Mouse (Mus musculus): ENCODE measurements around the gene Gm572. TPM values are rescaled to one million over a fixed set of nuclear protein-coding genes. Genes with fewer than 3 reads are reported as not detected.
A peak's percentile ranks its signal among the peaks of the same experiment; 100 is the strongest.

Gm572 gene
- polyA plus RNA-seq, 1 experiment from 2014 or later, result not detected

DNA sequence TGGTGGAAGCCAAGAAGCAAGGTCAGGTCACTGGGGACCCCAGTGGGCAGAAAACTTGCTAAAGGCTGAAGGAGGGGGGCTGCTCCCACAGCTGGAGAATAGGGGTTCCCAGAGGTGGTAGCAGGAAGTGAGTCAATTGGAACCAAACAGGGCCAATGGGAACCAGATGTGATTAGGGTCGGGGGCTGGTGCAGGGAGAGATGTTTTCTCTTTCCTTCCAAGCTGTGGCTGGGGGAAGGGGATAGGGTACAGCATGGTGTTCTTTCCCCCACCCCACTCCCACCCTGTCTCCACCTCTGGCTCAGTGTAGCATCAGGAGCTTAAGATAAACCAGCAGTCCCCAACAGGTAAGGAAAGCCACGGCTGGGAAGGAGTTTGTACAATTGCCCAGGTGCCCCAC lies 45.0 kb downstream of the Gm572 start:
- ATAC-seq (ENCODE audit: low FRiP score) (no peak), DNase-seq (ENCODE audit: low spot score) (no peak)
- H3K27ac ChIP-seq, result no peak overlapping the region
- H3K9me3 ChIP-seq (ENCODE audit: control insufficient read depth, low read length), result no peaks in the 10 kb centered on the region
- no peaks in the 10 kb centered on the region for H3K4me1 ChIP-seq (replicated peaks; ENCODE audit: control insufficient read depth, insufficient read depth, low read length)
- no peak overlapping the region for H3K4me3 ChIP-seq (replicated peaks; ENCODE audit: low read length)
- no peak overlapping the region for H3K9ac ChIP-seq
- H3K27me3 ChIP-seq (ENCODE audit: control insufficient read depth, insufficient read depth, low read length), result no peaks in the 10 kb centered on the region
- H3K4me2 ChIP-seq (replicated peaks), result no peak overlapping the region
- 62% methylated on average over 2 of the region's 2 CpGs for WGBS
- H3K36me3 ChIP-seq (replicated peaks; ENCODE audit: control insufficient read depth, insufficient read depth), result no peaks in the 10 kb centered on the region

- no peak overlapping the region for H3K4me2 ChIP-seq (replicated peaks)
- WGBS, result 77% methylated on average over 4 of the region's 4 CpGs
- ATAC-seq (ENCODE audit: low FRiP score) (no peak), DNase-seq (ENCODE audit: low spot score) (no peak)
- H3K9ac ChIP-seq, result no peak overlapping the region
- no peak overlapping the region for H3K4me3 ChIP-seq (replicated peaks; ENCODE audit: low read length)
- no peaks in the 10 kb centered on the region for H3K4me1 ChIP-seq (replicated peaks; ENCODE audit: control insufficient read depth, insufficient read depth, low read length)
- H3K36me3 ChIP-seq (replicated peaks; ENCODE audit: control insufficient read depth, insufficient read depth), result no peaks in the 10 kb centered on the region
- H3K9me3 ChIP-seq (ENCODE audit: control insufficient read depth, low read length), result no peaks in the 10 kb centered on the region
- H3K27ac ChIP-seq, result no peak overlapping the region
- no peaks in the 10 kb centered on the region for H3K27me3 ChIP-seq (ENCODE audit: control insufficient read depth, insufficient read depth, low read length)
Observed at GRCm38 (mm10) chr4:148691185-148691584, 48.1 kb downstream of the Gm572 start.

GRCm38 (mm10) chr4:148693417-148693959 lies 50.4 kb downstream of the Gm572 start:
- Histone ChIP-seq H3K4me2 (replicated peaks) (no peak overlapping the region), H3K27ac (no peak overlapping the region), H3K9ac (no peak overlapping the region), H3K27me3 (ENCODE audit: control insufficient read depth, insufficient read depth, low read length) (no peaks in the 10 kb centered on the region), H3K4me3 (replicated peaks; ENCODE audit: low read length) (no peak overlapping the region), H3K4me1 (replicated peaks; ENCODE audit: control insufficient read depth, insufficient read depth, low read length) (no peaks in the 10 kb centered on the region), H3K36me3 (replicated peaks; ENCODE audit: control insufficient read depth, insufficient read depth) (no peaks in the 10 kb centered on the region), H3K9me3 (ENCODE audit: control insufficient read depth, low read length) (no peaks in the 10 kb centered on the region)
- WGBS, result 92% methylated on average over 7 of the region's 7 CpGs
- DNase-seq (ENCODE audit: low spot score) (no peak), ATAC-seq (ENCODE audit: low FRiP score) (no peak)

DNA sequence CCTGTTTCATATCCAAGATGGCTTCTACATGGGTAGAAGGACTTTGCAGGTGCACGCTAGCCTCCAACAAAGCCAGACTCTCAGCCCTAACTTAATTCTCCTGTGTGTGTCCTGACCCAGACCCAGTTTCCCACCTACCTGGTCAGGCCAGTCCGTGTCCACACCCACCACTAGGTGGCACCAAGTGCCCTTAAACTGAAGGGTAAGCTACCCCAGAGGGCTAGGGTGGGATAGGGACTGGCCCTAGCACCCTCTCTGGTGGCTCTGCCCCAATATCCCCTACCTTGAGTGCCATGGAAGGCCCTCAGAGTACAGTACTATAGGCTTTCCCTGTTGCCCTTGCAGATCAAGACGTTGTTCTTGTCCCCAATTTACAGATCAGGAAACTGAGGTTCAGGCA lies 61.6 kb downstream of the Gm572 start:
- H3K4me1 ChIP-seq (replicated peaks; ENCODE audit: control insufficient read depth, insufficient read depth, low read length), result no peaks in the 10 kb centered on the region
- peaks cover 8% of the 10 kb centered on the region; the same call in 1 of the 2 replicates for H3K27me3 ChIP-seq (ENCODE audit: control insufficient read depth, insufficient read depth, low read length)
- ATAC-seq (ENCODE audit: low FRiP score), result no peak
- H3K9ac ChIP-seq, result no peak overlapping the region
- no peak overlapping the region for H3K4me2 ChIP-seq (replicated peaks)
- H3K4me3 ChIP-seq (replicated peaks; ENCODE audit: low read length), result no peak overlapping the region
- DNase-seq (ENCODE audit: low spot score), result no peak
- H3K9me3 ChIP-seq (ENCODE audit: control insufficient read depth, low read length), result no peaks in the 10 kb centered on the region
- WGBS, result 43% methylated on average over 3 of the region's 3 CpGs
- no peaks in the 10 kb centered on the region for H3K36me3 ChIP-seq (replicated peaks; ENCODE audit: control insufficient read depth, insufficient read depth)
- H3K27ac ChIP-seq, result no peak overlapping the region

GRCm38 (mm10) chr4:148708836-148709235 lies 65.7 kb downstream of the Gm572 start:
- no peaks in the 10 kb centered on the region for H3K9me3 ChIP-seq (ENCODE audit: control insufficient read depth, low read length)
- H3K27me3 ChIP-seq (ENCODE audit: control insufficient read depth, insufficient read depth, low read length), result peaks cover 8% of the 10 kb centered on the region; the same call in 1 of the 2 replicates
- ATAC-seq (ENCODE audit: low FRiP score), result no peak
- DNase-seq (ENCODE audit: low spot score), result no peak
- H3K27ac ChIP-seq, result no peak overlapping the region
- no peak overlapping the region for H3K4me3 ChIP-seq (replicated peaks; ENCODE audit: low read length)
- 54% methylated on average over 11 of the region's 11 CpGs for WGBS
- peaks cover 10% of the 10 kb centered on the region for H3K4me1 ChIP-seq (replicated peaks; ENCODE audit: control insufficient read depth, insufficient read depth, low read length)
- H3K9ac ChIP-seq, result no peak overlapping the region
- no peak overlapping the region for H3K4me2 ChIP-seq (replicated peaks)
- no peaks in the 10 kb centered on the region for H3K36me3 ChIP-seq (replicated peaks; ENCODE audit: control insufficient read depth, insufficient read depth)

- H3K9ac ChIP-seq, result no peak overlapping the region
- no peaks in the 10 kb centered on the region for H3K9me3 ChIP-seq (ENCODE audit: control insufficient read depth, low read length)
- no peak overlapping the region for H3K4me2 ChIP-seq (replicated peaks)
- no peaks in the 10 kb centered on the region for H3K36me3 ChIP-seq (replicated peaks; ENCODE audit: control insufficient read depth, insufficient read depth)
- ATAC-seq (ENCODE audit: low FRiP score) (no peak), DNase-seq (ENCODE audit: low spot score) (no peak)
- H3K27me3 ChIP-seq (ENCODE audit: control insufficient read depth, insufficient read depth, low read length), result peaks cover 6% of the 10 kb centered on the region; the same call in 1 of the 2 replicates
- no peak overlapping the region for H3K27ac ChIP-seq
- WGBS, result 29% methylated on average over 2 of the region's 2 CpGs
- peaks cover 10% of the 10 kb centered on the region for H3K4me1 ChIP-seq (replicated peaks; ENCODE audit: control insufficient read depth, insufficient read depth, low read length)
- no peak overlapping the region for H3K4me3 ChIP-seq (replicated peaks; ENCODE audit: low read length)
Observed at GRCm38 (mm10) chr4:148710446-148710845, 67.3 kb downstream of the Gm572 start.

GRCm38 (mm10) chr4:148711323-148711722 lies 68.2 kb downstream of the Gm572 start:
- Histone ChIP-seq H3K36me3 (replicated peaks; ENCODE audit: control insufficient read depth, insufficient read depth) (no peaks in the 10 kb centered on the region), H3K4me2 (replicated peaks) (no peak overlapping the region), H3K4me1 (replicated peaks; ENCODE audit: control insufficient read depth, insufficient read depth, low read length) (peaks cover 10% of the 10 kb centered on the region), H3K27ac (no peak overlapping the region), H3K9ac (no peak overlapping the region), H3K4me3 (replicated peaks; ENCODE audit: low read length) (no peak overlapping the region), H3K9me3 (ENCODE audit: control insufficient read depth, low read length) (no peaks in the 10 kb centered on the region), H3K27me3 (ENCODE audit: control insufficient read depth, insufficient read depth, low read length) (no peaks in the 10 kb centered on the region)
- 3% methylated on average over 10 of the region's 10 CpGs for WGBS
- ATAC-seq (ENCODE audit: low FRiP score), result no peak; the same call in 1 of the 2 replicates
- no peak for DNase-seq (ENCODE audit: low spot score)

DNA sequence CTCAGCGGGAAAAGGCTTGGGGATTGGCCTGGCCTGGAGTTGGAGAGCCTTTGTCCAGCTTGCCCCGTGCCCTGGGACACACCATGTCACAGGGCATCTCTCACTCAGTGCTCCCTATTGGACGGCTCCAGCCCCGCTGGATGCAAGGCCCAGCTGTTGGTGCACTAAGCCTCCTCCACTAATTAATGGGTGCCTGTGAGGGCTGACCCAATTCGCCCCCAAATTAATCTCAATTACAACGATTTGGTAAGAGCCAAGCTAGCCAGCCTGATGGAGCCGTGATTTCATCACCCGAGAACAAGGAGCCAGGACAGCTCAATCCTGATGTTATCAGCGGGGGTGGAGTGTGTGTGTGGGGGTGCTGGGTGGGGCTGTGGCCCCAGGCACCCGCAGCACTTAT lies 69.5 kb downstream of the Gm572 start:
- H3K36me3 ChIP-seq (replicated peaks; ENCODE audit: control insufficient read depth, insufficient read depth), result no peaks in the 10 kb centered on the region
- H3K9me3 ChIP-seq (ENCODE audit: control insufficient read depth, low read length), result no peaks in the 10 kb centered on the region
- DNase-seq (ENCODE audit: low spot score) (no peak), ATAC-seq (ENCODE audit: low FRiP score) (no peak)
- H3K4me3 ChIP-seq (replicated peaks; ENCODE audit: low read length), result no peak overlapping the region
- no peak overlapping the region for H3K9ac ChIP-seq
- no peaks in the 10 kb centered on the region for H3K27me3 ChIP-seq (ENCODE audit: control insufficient read depth, insufficient read depth, low read length)
- no peak overlapping the region for H3K27ac ChIP-seq
- H3K4me2 ChIP-seq (replicated peaks), result no peak overlapping the region
- WGBS, result 39% methylated on average over 10 of the region's 10 CpGs
- H3K4me1 ChIP-seq (replicated peaks; ENCODE audit: control insufficient read depth, insufficient read depth, low read length), result peaks cover 10% of the 10 kb centered on the region

- Histone ChIP-seq H3K4me3 (replicated peaks; ENCODE audit: low read length) (no peak overlapping the region), H3K36me3 (replicated peaks; ENCODE audit: control insufficient read depth, insufficient read depth) (no peaks in the 10 kb centered on the region), H3K9me3 (ENCODE audit: control insufficient read depth, low read length) (no peaks in the 10 kb centered on the region), H3K9ac (no peak overlapping the region), H3K27ac (peak overlapping the region; percentile 56; the same call in 1 of the 2 replicates), H3K4me2 (replicated peaks) (no peak overlapping the region), H3K27me3 (ENCODE audit: control insufficient read depth, insufficient read depth, low read length) (no peaks in the 10 kb centered on the region), H3K4me1 (replicated peaks; ENCODE audit: control insufficient read depth, insufficient read depth, low read length) (peaks cover 10% of the 10 kb centered on the region)
- DNase-seq (ENCODE audit: low spot score) (no peak), ATAC-seq (ENCODE audit: low FRiP score) (no peak)
- WGBS, result 44% methylated on average over 8 of the region's 8 CpGs
Observed at GRCm38 (mm10) chr4:148714064-148714463, 70.9 kb downstream of the Gm572 start.

DNA sequence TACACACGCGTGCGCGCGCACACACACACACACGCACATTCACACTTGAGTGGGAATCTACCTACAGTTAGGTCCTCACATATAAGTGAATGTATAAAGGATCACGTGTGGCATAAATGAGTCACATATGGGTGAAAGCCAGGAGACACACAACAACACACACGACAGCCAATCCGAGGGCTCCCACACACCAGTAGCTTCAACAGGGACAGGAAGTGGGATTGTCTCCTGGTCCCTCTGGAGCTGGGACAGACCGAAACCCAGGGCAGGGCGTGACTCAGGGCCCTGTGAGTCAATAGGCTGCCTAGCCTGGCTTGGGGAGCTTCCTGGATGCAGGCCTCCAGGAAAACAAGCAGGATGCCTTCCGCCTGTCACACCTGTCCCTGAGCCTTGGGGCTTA lies 71.6 kb downstream of the Gm572 start:
- no peak overlapping the region for H3K27ac ChIP-seq

More for the DNA sequence above, 71.6 kb downstream of the Gm572 start:
- ATAC-seq (ENCODE audit: low FRiP score) (no peak), DNase-seq (ENCODE audit: low spot score) (no peak)
- Histone ChIP-seq H3K27me3 (ENCODE audit: control insufficient read depth, insufficient read depth, low read length) (no peaks in the 10 kb centered on the region), H3K4me3 (replicated peaks; ENCODE audit: low read length) (no peak overlapping the region), H3K9me3 (ENCODE audit: control insufficient read depth, low read length) (no peaks in the 10 kb centered on the region), H3K9ac (no peak overlapping the region), H3K4me2 (replicated peaks) (no peak overlapping the region), H3K36me3 (replicated peaks; ENCODE audit: control insufficient read depth, insufficient read depth) (no peaks in the 10 kb centered on the region), H3K4me1 (replicated peaks; ENCODE audit: control insufficient read depth, insufficient read depth, low read length) (peaks cover 10% of the 10 kb centered on the region)
- 87% methylated on average over 12 of the region's 12 CpGs for WGBS

All from hindbrain, embryonic 14.5 days (tissue).